In the genomic region with DNA sequence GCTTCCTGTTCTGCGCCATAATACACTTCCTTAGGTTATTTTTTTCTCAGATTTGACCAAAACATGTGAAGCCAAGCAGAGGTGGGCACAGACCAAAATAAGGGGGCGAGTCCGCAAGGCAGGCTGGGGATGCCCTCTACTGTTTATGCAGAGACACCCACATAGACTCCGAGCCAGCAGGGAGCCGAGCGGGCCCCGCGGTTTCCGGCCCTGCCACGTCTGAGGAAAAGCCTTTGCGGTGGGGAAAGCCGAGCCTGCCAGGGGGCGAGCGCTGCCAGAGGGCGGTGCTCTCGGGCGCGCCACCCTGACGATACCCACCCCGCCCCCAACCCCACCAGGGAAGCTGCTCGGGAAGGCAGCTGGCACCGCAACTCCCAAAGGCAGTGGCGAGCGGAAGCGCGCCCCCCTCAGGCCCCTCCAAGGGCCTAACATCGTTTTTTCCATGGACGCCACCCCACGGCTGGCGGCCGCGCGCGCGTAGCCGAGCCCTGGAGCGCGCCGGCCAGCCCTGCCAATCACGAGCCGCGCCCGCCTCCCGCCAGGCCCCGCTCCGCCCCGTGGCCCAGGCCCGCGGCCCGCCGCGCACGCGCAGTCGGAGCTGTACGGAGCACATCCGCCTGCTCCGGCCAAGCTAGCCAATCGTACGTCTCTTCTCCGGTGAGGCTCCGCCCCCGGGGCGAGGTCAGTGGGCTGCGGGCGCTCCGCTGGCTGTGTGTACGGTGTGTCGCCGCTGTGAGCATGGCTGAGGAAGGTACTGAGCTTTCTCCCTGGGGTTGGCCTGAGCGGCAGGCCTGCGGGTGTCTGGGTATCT, we compare ENCODE assay signal across 1 mouse cellular context.
A peak's percentile ranks its signal among the peaks of the same experiment; 100 is the strongest.
TF ChIP-seq lines count a peak whose summit lies in the region.

Gene Sfr1 (plus strand): TSS at position 612 of the 811 bp plus-strand sequence.

TF ChIP-seq in MEL, 35 proteins besides CTCF, POLR2A, EP300 and RAD21 (continued from another document):
- TF ChIP-seq GABPA (IDR thresholded peaks at IDR 0.05; ENCODE audit: low read depth, low read length) (no peak), ZC3H11A (IDR thresholded peaks at IDR 0.05; ENCODE audit: low read depth, low read length) (0 out of 2 replicates have a peak, but pooled peaks have one; percentile 14), HCFC1 (IDR thresholded peaks at IDR 0.05; ENCODE audit: low read depth, low read length) (peak; percentile 69), MYB (IDR thresholded peaks at IDR 0.05; ENCODE audit: low read depth, low read length) (no peak), MEF2A (IDR thresholded peaks at IDR 0.05; ENCODE audit: extremely low read depth, insufficient replicate concordance, low read depth, low read length, poor library complexity, severe bottlenecking) (no peak), ZMIZ1 (IDR thresholded peaks at IDR 0.05; ENCODE audit: low read depth, low read length) (peak; percentile 78; the same call in 1 of the 2 replicates), TBP (IDR thresholded peaks at IDR 0.05; ENCODE audit: low read depth, low read length) (peak; percentile 53; the same call in 1 of the 2 replicates), GATA1 (IDR thresholded peaks at IDR 0.05; ENCODE audit: low read depth, low read length) (no peak), MAZ (IDR thresholded peaks at IDR 0.05; ENCODE audit: low read depth, low read length) (peak; percentile 45; the same call in 1 of the 2 replicates), TCF12 (IDR thresholded peaks at IDR 0.05; ENCODE audit: low read depth, low read length) (no peak), CHD1 (IDR thresholded peaks at IDR 0.05; ENCODE audit: low read depth, low read length) (no peak), POLR2AphosphoS5 (IDR thresholded peaks at IDR 0.05; ENCODE audit: borderline replicate concordance, low read depth, low read length) (no peak), ELF1 (IDR thresholded peaks at IDR 0.05; ENCODE audit: low read depth, low read length) (peak; percentile 34), JUND (IDR thresholded peaks at IDR 0.05; ENCODE audit: low read depth, low read length) (no peak), SMC3 (IDR thresholded peaks at IDR 0.05; ENCODE audit: low read depth, low read length) (peak; percentile 43)
TF ChIP-seq in MEL: peak in this region for 13.
